Mouse (Mus musculus) stomach, postnatal 0 days (tissue): ENCODE measurements around the gene Podxl.

Experiments used
- CTCF ChIP-seq: IDR thresholded peaks from 2 replicates; pipeline ENCODE4 v1.5.1; 2016; ENCODE audit warnings: antibody characterized with exemption, low read depth, mild to moderate bottlenecking, moderate library complexity
- EP300 ChIP-seq: optimal IDR thresholded peaks from 2 replicates; pipeline ENCODE3; 2016; ENCODE audit warnings: antibody characterized with exemption

GRCm38 (mm10) chr6:31534705-31535104 lies 29.1 kb downstream of the Podxl start:
- TF ChIP-seq EP300 (no peak), CTCF (no peak)
